Comparison of ENCODE assay signal across 16 mouse cellular contexts in the genomic region with DNA sequence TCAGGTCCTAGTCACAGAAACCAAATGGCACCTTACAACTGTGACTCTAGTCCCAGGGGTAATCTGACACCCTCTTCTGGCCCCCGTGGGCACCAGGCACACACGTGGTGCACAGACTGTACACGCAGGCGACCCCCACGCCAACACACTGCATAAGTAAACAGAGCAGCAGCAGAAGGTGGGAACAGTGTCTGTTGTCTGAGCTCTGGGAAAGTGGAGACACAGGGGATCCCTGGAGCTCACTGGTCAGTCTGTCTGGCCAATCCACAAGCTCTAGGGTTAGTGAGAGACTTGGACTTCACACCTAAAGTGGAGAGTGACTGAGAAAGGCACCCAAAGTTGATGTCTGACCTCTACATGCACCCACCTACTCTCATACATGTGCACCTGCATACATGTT. TPM values are rescaled to one million over a fixed set of nuclear protein-coding genes. Genes with fewer than 3 reads are reported as not detected.
A peak's percentile ranks its signal among the peaks of the same experiment; 100 is the strongest.
DNase-seq lines count a peak whose midpoint lies in the region; ATAC-seq lines count a peak whose summit lies in the region.
"Had no signal": no experiment of that assay in that cellular context is flagged by ENCODE, and none has a peak within 500 bp of the region (broad histone marks: within the 10 kb centered on the region; RNA-seq: fewer than 3 reads in every experiment).

No protein-coding gene starts in this region.

- DNase-seq in cerebellum, adult 9-11 months: peak; percentile 39
- DNase-seq in cerebellum, adult 11-12 months: no peak
- DNase-seq in hindbrain, embryonic 11.5 days (ENCODE audit: low spot score): no peak
- DNase-seq in Muller cell, postnatal 12 days (ENCODE audit: inconsistent ontology term): no peak
- DNase-seq: adrenal gland, adult 8-10 months; thymus, adult 18-20 months had no signal

- peaks cover 52% of the 10 kb centered on the region for H3K4me1 ChIP-seq in hindbrain, embryonic 12.5 days
- no peaks in the 10 kb centered on the region for H3K4me1 ChIP-seq in hindbrain, embryonic 11.5 days (replicated peaks; ENCODE audit: control insufficient read depth, insufficient read depth, low read length)
- peaks cover 35% of the 10 kb centered on the region for H3K4me1 ChIP-seq in midbrain, embryonic 16.5 days (ENCODE audit: control insufficient read depth, insufficient read depth, low read length)
- peaks cover 30% of the 10 kb centered on the region for H3K4me1 ChIP-seq in midbrain, embryonic 15.5 days
- H3K4me1 ChIP-seq in limb, embryonic 12.5 days (replicated peaks): peaks cover 52% of the 10 kb centered on the region

- 0 out of 2 replicates have a peak overlapping the region, but pooled peaks have one; percentile 2 for H3K27ac ChIP-seq in hindbrain, embryonic 12.5 days
- H3K27ac ChIP-seq in hindbrain, embryonic 11.5 days (ENCODE audit: low read depth, low read length): no peak overlapping the region
- H3K27ac ChIP-seq in midbrain, embryonic 16.5 days (ENCODE audit: low read length): 0 out of 2 replicates have a peak overlapping the region, but pooled peaks have one; percentile 10
- no peak overlapping the region for H3K27ac ChIP-seq in midbrain, embryonic 15.5 days
- no peak overlapping the region for H3K27ac ChIP-seq in limb, embryonic 12.5 days
- H3K27ac ChIP-seq: embryonic facial prominence, embryonic 15.5 days; kidney, postnatal 0 days; liver, embryonic 15.5 days; neural tube, embryonic 12.5 days had no signal

- no peaks in the 10 kb centered on the region for H3K27me3 ChIP-seq in hindbrain, embryonic 12.5 days
- H3K27me3 ChIP-seq in hindbrain, embryonic 11.5 days (ENCODE audit: control insufficient read depth, insufficient read depth, low read length): no peaks in the 10 kb centered on the region; the same call in 1 of the 2 replicates
- H3K27me3 ChIP-seq in midbrain, embryonic 16.5 days (ENCODE audit: control insufficient read depth, insufficient read depth, low read depth, low read length): no peaks in the 10 kb centered on the region
- H3K27me3 ChIP-seq in midbrain, embryonic 15.5 days (replicated peaks): no peaks in the 10 kb centered on the region
- no peaks in the 10 kb centered on the region; the same call in 1 of the 2 replicates for H3K27me3 ChIP-seq in limb, embryonic 12.5 days
- H3K27me3 ChIP-seq: embryonic facial prominence, embryonic 15.5 days; neural tube, embryonic 12.5 days had no signal

- H3K4me3 ChIP-seq in hindbrain, embryonic 12.5 days: no peak overlapping the region
- no peak overlapping the region for H3K4me3 ChIP-seq in hindbrain, embryonic 11.5 days (ENCODE audit: low read depth, low read length)
- no peak overlapping the region for H3K4me3 ChIP-seq in midbrain, embryonic 16.5 days (ENCODE audit: low read depth, low read length)
- H3K4me3 ChIP-seq in midbrain, embryonic 15.5 days: no peak overlapping the region
- no peak overlapping the region for H3K4me3 ChIP-seq in limb, embryonic 12.5 days (replicated peaks)
- H3K4me3 ChIP-seq: embryonic facial prominence, embryonic 15.5 days; liver, embryonic 15.5 days; neural tube, embryonic 12.5 days had no signal

- no peak overlapping the region for H3K4me2 ChIP-seq in hindbrain, embryonic 12.5 days (replicated peaks)
- H3K4me2 ChIP-seq in hindbrain, embryonic 11.5 days (replicated peaks; ENCODE audit: low read depth, low read length): no peak overlapping the region
- H3K4me2 ChIP-seq in midbrain, embryonic 16.5 days (ENCODE audit: low read length): peak overlapping the region; percentile 16; the same call in 1 of the 2 replicates
- no peak overlapping the region for H3K4me2 ChIP-seq in midbrain, embryonic 15.5 days
- no peak overlapping the region for H3K4me2 ChIP-seq in limb, embryonic 12.5 days
- H3K4me2 ChIP-seq: embryonic facial prominence, embryonic 15.5 days; liver, embryonic 15.5 days; neural tube, embryonic 12.5 days had no signal

- no peak for ATAC-seq in hindbrain, embryonic 12.5 days (ENCODE audit: low FRiP score)
- no peak for ATAC-seq in hindbrain, embryonic 11.5 days (ENCODE audit: low FRiP score)
- ATAC-seq in midbrain, embryonic 16.5 days: no peak
- no peak for ATAC-seq in midbrain, embryonic 15.5 days (replicated peaks)
- no peak for ATAC-seq in limb, embryonic 12.5 days (ENCODE audit: insufficient number of reproducible peaks, insufficient read depth, low FRiP score, low TSS enrichment, low read depth)

- H3K9ac ChIP-seq in hindbrain, embryonic 12.5 days: 0 out of 2 replicates have a peak overlapping the region, but pooled peaks have one; percentile 3
- no peak overlapping the region for H3K9ac ChIP-seq in hindbrain, embryonic 11.5 days (ENCODE audit: low read depth, low read length)
- no peak overlapping the region for H3K9ac ChIP-seq in midbrain, embryonic 16.5 days (ENCODE audit: low read depth, low read length)
- no peak overlapping the region for H3K9ac ChIP-seq in midbrain, embryonic 15.5 days
- peak overlapping the region; percentile 34; the same call in 1 of the 2 replicates for H3K9ac ChIP-seq in limb, embryonic 12.5 days (replicated peaks)
- H3K9ac ChIP-seq: embryonic facial prominence, embryonic 15.5 days; liver, embryonic 15.5 days; neural tube, embryonic 12.5 days had no signal

- WGBS in hindbrain, embryonic 12.5 days: 37% methylated on average over 5 of the region's 5 CpGs
- 40% methylated on average over 5 of the region's 5 CpGs for WGBS in hindbrain, embryonic 11.5 days
- 50% methylated on average over 5 of the region's 5 CpGs for whole genome bisulfite sequencing in midbrain, embryonic 16.5 days
- WGBS in midbrain, embryonic 15.5 days: 43% methylated on average over 5 of the region's 5 CpGs
- 16% methylated on average over 5 of the region's 5 CpGs for WGBS in limb, embryonic 12.5 days

- H3K36me3 ChIP-seq in hindbrain, embryonic 12.5 days: peaks cover 16% of the 10 kb centered on the region
- H3K36me3 ChIP-seq in hindbrain, embryonic 11.5 days (ENCODE audit: control insufficient read depth, insufficient read depth, low read length): peaks cover 3% of the 10 kb centered on the region; the same call in 1 of the 2 replicates
- H3K36me3 ChIP-seq in midbrain, embryonic 16.5 days (ENCODE audit: control insufficient read depth, insufficient read depth, low read length): peaks cover 7% of the 10 kb centered on the region
- peaks cover 10% of the 10 kb centered on the region; the same call in 1 of the 2 replicates for H3K36me3 ChIP-seq in midbrain, embryonic 15.5 days (replicated peaks)
- H3K36me3 ChIP-seq in limb, embryonic 12.5 days: peaks cover 18% of the 10 kb centered on the region

- no peaks in the 10 kb centered on the region for H3K9me3 ChIP-seq in hindbrain, embryonic 12.5 days (replicated peaks)
- H3K9me3 ChIP-seq in hindbrain, embryonic 11.5 days (ENCODE audit: control insufficient read depth, low read length): no peaks in the 10 kb centered on the region
- H3K9me3 ChIP-seq in midbrain, embryonic 16.5 days (replicated peaks; ENCODE audit: control insufficient read depth, low read length, poor library complexity, severe bottlenecking): no peaks in the 10 kb centered on the region
- H3K9me3 ChIP-seq in midbrain, embryonic 15.5 days: no peaks in the 10 kb centered on the region
- H3K9me3 ChIP-seq in limb, embryonic 12.5 days: no peaks in the 10 kb centered on the region
- H3K9me3 ChIP-seq: embryonic facial prominence, embryonic 15.5 days; G1E; liver, embryonic 15.5 days; neural tube, embryonic 12.5 days had no signal

RNA-seq across cellular contexts. Expression of a gene that starts 15.2 kb away (rescaled TPM):
- polyA plus RNA-seq in hindbrain, embryonic 12.5 days (2016; fragmentation: Nextera tagmentation; extraction: Ambion mirVana): 4.5 and 5.9 TPM in 2 replicates
- polyA plus RNA-seq in hindbrain, embryonic 11.5 days (2014; fragmentation: Nextera tagmentation; extraction: Ambion mirVana): 2.4 and 2.8 TPM in 2 replicates
- 26.4 and 29.3 TPM in 2 replicates for polyA plus RNA-seq in midbrain, embryonic 16.5 days (2015; fragmentation: Nextera tagmentation; extraction: Ambion mirVana)
- 23.3 and 24.4 TPM in 2 replicates for polyA plus RNA-seq in midbrain, embryonic 15.5 days (2015; fragmentation: Nextera tagmentation; extraction: Ambion mirVana)
- 3.1 and 3.6 TPM in 2 replicates for polyA plus RNA-seq in limb, embryonic 12.5 days (2016; fragmentation: Nextera tagmentation; extraction: Ambion mirVana)
- polyA plus RNA-seq: activated CD4-positive, CD25-positive, alpha-beta regulatory T cell, adult 4 months had no signal

RNA-seq across cellular contexts. Expression of a gene that starts 16.0 kb away (rescaled TPM):
- polyA plus RNA-seq in hindbrain, embryonic 12.5 days (2016; fragmentation: Nextera tagmentation; extraction: Ambion mirVana): 0.34 and 0.43 TPM in 2 replicates
- 0.32 and 0.43 TPM in 2 replicates for polyA plus RNA-seq in hindbrain, embryonic 11.5 days (2014; fragmentation: Nextera tagmentation; extraction: Ambion mirVana)
- polyA plus RNA-seq in midbrain, embryonic 16.5 days (2015; fragmentation: Nextera tagmentation; extraction: Ambion mirVana): 3.7 and 4.4 TPM in 2 replicates
- polyA plus RNA-seq in midbrain, embryonic 15.5 days (2015; fragmentation: Nextera tagmentation; extraction: Ambion mirVana): 1.5 and 3.0 TPM in 2 replicates
- polyA plus RNA-seq in limb, embryonic 12.5 days (2016; fragmentation: Nextera tagmentation; extraction: Ambion mirVana): 0.45 and 0.63 TPM in 2 replicates
- polyA plus RNA-seq: activated CD4-positive, CD25-positive, alpha-beta regulatory T cell, adult 4 months had no signal

RNA-seq across cellular contexts. Expression of a gene that starts 42.5 kb away (rescaled TPM):
- polyA plus RNA-seq in hindbrain, embryonic 12.5 days (2016; fragmentation: Nextera tagmentation; extraction: Ambion mirVana): 3.7 and 4.5 TPM in 2 replicates
- polyA plus RNA-seq in hindbrain, embryonic 11.5 days (2014; fragmentation: Nextera tagmentation; extraction: Ambion mirVana): 2.1 and 2.7 TPM in 2 replicates
- polyA plus RNA-seq in midbrain, embryonic 16.5 days (2015; fragmentation: Nextera tagmentation; extraction: Ambion mirVana): 0.93 and 1.2 TPM in 2 replicates
- 0.83 TPM in 2 replicates for polyA plus RNA-seq in midbrain, embryonic 15.5 days (2015; fragmentation: Nextera tagmentation; extraction: Ambion mirVana)
- 4.1 and 5.1 TPM in 2 replicates for polyA plus RNA-seq in limb, embryonic 12.5 days (2016; fragmentation: Nextera tagmentation; extraction: Ambion mirVana)

Comparison
In these comparisons a context has a peak if more than half of its experiments do, and no peak if none do; other contexts are left out.
1. H3K27ac ChIP-seq: peak in hindbrain, embryonic 12.5 days (single experiment) and midbrain, embryonic 16.5 days (single experiment); none in hindbrain, embryonic 11.5 days (single experiment), midbrain, embryonic 15.5 days (single experiment) and limb, embryonic 12.5 days (single experiment).
2. H3K9ac ChIP-seq: peak in hindbrain, embryonic 12.5 days (single experiment) and limb, embryonic 12.5 days (single experiment); none in hindbrain, embryonic 11.5 days (single experiment), midbrain, embryonic 16.5 days (single experiment) and midbrain, embryonic 15.5 days (single experiment).